Mouse (Mus musculus): ENCODE results near the gene Mettl7a3. TPM values are rescaled to one million over a fixed set of nuclear protein-coding genes. Genes with fewer than 3 reads are reported as not detected.
"Not testable (repeated sequence)": the region's sequence is repeated elsewhere in the genome, so short reads cannot be mapped to it uniquely, and the experiment has no call there.

The Mettl7a3 gene
- polyA plus RNA-seq, 1 experiment from 2014 or later = not detected

DNA sequence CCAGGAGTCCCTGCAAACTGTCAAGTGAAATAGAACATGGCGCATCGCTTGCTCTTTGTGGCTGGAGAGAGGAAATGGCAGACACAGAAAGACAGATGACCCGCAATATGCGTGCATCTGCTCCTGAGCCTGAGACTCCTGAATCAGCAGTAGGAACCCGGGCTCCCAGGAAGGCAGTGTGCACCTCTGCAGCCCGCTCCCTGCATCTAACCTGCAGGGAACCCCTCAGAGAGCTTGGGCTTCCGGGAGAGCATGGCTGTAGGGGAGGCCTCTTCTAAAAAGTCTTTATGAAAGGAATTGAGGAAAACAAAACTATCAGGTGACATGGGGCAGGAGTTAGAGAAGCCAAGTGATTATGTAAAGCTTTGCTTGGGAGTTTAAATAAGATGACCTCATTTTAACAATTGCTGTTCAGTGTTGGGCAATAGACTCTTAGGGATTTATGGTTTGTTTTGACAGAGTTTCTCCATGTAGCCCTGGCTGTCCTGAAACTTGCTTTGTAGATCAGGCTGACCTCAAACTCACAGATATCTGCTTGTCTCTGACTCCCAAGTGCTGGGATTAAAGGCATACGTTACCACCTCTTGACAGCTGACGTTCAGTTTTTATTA, 14.3 kb upstream of the Mettl7a3 start:
- Histone ChIP-seq H3K4me2 (ENCODE audit: low read depth, severe bottlenecking) (no peak overlapping the region), H3K9ac (ENCODE audit: low read length) (no peak overlapping the region), H3K9me3 (ENCODE audit: control insufficient read depth, low read length) (no peaks in the 10 kb centered on the region), H3K4me3 (ENCODE audit: low read depth, low read length) (no peak overlapping the region), H3K4me1 (ENCODE audit: control insufficient read depth, insufficient read depth, low read length) (no peaks in the 10 kb centered on the region), H3K36me3 (ENCODE audit: control insufficient read depth, insufficient read depth, low read length) (no peaks in the 10 kb centered on the region), H3K27me3 (ENCODE audit: control insufficient read depth, insufficient read depth, low read length) (no peaks in the 10 kb centered on the region), H3K27ac (replicated peaks; ENCODE audit: low read depth, low read length) (no peak overlapping the region)
- WGBS = 64% methylated on average over 9 of the region's 9 CpGs
- ATAC-seq (ENCODE audit: insufficient number of reproducible peaks, low FRiP score, low TSS enrichment, low read depth) = no peak
- DNase-seq (ENCODE audit: low spot score) = no peak

DNA sequence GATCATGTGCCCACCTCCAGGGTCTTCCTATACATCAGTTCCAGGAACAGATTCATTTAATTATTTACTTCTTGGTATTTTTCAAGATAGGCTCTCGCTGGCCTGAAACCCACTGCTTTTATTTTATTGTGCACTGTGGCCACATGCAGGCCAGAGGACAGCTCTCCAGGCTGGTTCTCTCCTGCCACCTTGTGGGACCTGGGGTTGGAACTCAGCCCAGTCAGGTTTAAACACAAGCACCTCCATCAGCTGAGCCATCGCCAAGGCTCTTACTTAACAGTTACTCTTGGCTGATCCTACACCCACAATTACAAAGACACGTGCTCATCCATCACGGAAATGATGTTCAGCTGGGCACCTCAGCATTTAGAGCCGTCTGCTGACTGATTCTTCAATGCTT, 13.6 kb upstream of the Mettl7a3 start:
- Histone ChIP-seq H3K9ac (ENCODE audit: low read length) (no peak overlapping the region), H3K27me3 (ENCODE audit: control insufficient read depth, insufficient read depth, low read length) (no peaks in the 10 kb centered on the region), H3K4me1 (ENCODE audit: control insufficient read depth, insufficient read depth, low read length) (no peaks in the 10 kb centered on the region), H3K9me3 (ENCODE audit: control insufficient read depth, low read length) (no peaks in the 10 kb centered on the region), H3K36me3 (ENCODE audit: control insufficient read depth, insufficient read depth, low read length) (no peaks in the 10 kb centered on the region), H3K27ac (replicated peaks; ENCODE audit: low read depth, low read length) (no peak overlapping the region), H3K4me3 (ENCODE audit: low read depth, low read length) (no peak overlapping the region), H3K4me2 (ENCODE audit: low read depth, severe bottlenecking) (no peak overlapping the region)
- WGBS = 47% methylated on average over 5 of the region's 5 CpGs
- ATAC-seq (ENCODE audit: insufficient number of reproducible peaks, low FRiP score, low TSS enrichment, low read depth) (no peak), DNase-seq (ENCODE audit: low spot score) (peak; percentile 30)

DNA sequence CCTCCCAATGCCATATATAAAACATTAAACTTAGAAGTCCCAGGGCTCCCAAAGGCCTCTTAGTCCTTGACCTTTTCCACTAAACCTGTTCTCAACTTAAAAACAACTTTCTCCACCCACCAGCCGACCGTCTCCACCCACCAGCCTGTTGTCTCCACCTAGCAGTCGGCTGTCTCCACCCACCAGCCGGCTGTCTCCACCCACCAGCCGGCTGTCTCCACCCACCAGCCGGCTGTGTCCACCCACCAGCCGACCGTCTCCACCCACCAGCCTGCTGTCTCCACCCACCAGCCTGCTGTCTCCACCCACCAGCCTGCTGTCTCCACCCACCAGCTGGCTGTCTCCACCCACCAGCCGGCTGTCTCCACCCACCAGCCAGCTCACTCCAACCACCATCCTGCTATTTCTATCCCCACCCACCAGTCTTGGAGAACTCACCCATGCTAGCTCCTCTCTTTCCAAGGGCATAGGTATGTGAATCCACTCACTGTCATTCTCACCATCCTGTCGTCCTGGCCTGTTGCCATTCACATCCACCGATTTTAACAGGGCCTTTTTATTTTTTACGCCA, 10.6 kb upstream of the Mettl7a3 start:
- Histone ChIP-seq H3K36me3 (ENCODE audit: control insufficient read depth, insufficient read depth, low read length) (no peaks in the 10 kb centered on the region), H3K4me1 (ENCODE audit: control insufficient read depth, insufficient read depth, low read length) (no peaks in the 10 kb centered on the region), H3K4me2 (ENCODE audit: low read depth, severe bottlenecking) (no peak overlapping the region), H3K4me3 (ENCODE audit: low read depth, low read length) (no peak overlapping the region), H3K9ac (ENCODE audit: low read length) (no peak overlapping the region), H3K27ac (replicated peaks; ENCODE audit: low read depth, low read length) (no peak overlapping the region), H3K9me3 (ENCODE audit: control insufficient read depth, low read length) (no peaks in the 10 kb centered on the region), H3K27me3 (ENCODE audit: control insufficient read depth, insufficient read depth, low read length) (no peaks in the 10 kb centered on the region)
- DNase-seq (ENCODE audit: low spot score) (no peak), ATAC-seq (ENCODE audit: insufficient number of reproducible peaks, low FRiP score, low TSS enrichment, low read depth) (no peak)
- WGBS = 63% methylated on average over 12 of the region's 12 CpGs

DNA sequence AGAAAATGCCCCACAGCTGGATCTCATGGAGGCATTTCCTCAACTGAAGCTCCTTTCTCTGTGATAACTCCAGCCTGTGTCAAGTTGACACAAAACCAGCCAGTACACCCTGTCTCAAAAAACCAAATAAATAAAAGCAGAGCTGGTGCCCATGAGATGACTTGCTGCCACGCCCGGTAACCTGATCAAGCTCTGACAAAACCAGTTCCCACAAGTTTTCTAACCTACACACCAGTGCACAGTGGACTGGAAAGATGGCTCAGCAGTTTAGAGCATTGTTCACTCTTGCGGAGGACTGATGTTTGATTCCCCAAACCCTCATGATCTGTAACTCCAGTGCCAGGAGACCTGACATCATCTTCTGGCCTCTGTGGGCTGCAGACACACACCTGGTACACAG, 9.5 kb upstream of the Mettl7a3 start:
- Histone ChIP-seq H3K36me3 (ENCODE audit: control insufficient read depth, insufficient read depth, low read length) (no peaks in the 10 kb centered on the region), H3K4me2 (ENCODE audit: low read depth, severe bottlenecking) (no peak overlapping the region), H3K9me3 (ENCODE audit: control insufficient read depth, low read length) (no peaks in the 10 kb centered on the region), H3K4me1 (ENCODE audit: control insufficient read depth, insufficient read depth, low read length) (no peaks in the 10 kb centered on the region), H3K4me3 (ENCODE audit: low read depth, low read length) (no peak overlapping the region), H3K27me3 (ENCODE audit: control insufficient read depth, insufficient read depth, low read length) (no peaks in the 10 kb centered on the region), H3K9ac (ENCODE audit: low read length) (no peak overlapping the region), H3K27ac (replicated peaks; ENCODE audit: low read depth, low read length) (no peak overlapping the region)
- 84% methylated on average over 3 of the region's 3 CpGs for WGBS
- ATAC-seq (ENCODE audit: insufficient number of reproducible peaks, low FRiP score, low TSS enrichment, low read depth) (no peak), DNase-seq (ENCODE audit: low spot score) (no peak)

DNA sequence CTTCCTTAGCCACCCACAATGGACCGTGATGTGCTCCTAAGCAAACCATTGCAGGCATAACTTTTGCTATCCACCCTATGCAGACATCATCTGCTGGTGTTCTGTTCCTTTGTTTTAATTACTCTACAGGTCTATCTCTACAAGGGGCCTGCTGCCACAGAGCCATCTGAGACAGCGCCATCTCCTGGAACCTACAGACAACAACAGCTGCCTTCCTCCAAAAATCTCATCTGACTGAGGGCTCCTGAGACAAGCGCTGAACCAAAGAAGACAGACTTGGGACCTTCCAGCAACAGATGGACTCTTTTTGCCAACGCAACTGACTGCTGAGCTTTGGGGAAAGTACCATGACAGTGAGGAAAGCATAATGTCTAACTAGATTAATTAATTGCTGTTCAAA, 6.6 kb upstream of the Mettl7a3 start:
- H3K9ac ChIP-seq (ENCODE audit: low read length); H3K9me3 ChIP-seq (ENCODE audit: control insufficient read depth, low read length); H3K4me1 ChIP-seq (ENCODE audit: control insufficient read depth, insufficient read depth, low read length); H3K27ac ChIP-seq (replicated peaks; ENCODE audit: low read depth, low read length); H3K36me3 ChIP-seq (ENCODE audit: control insufficient read depth, insufficient read depth, low read length); ATAC-seq (ENCODE audit: insufficient number of reproducible peaks, low FRiP score, low TSS enrichment, low read depth); H3K27me3 ChIP-seq (ENCODE audit: control insufficient read depth, insufficient read depth, low read length); H3K4me3 ChIP-seq (ENCODE audit: low read depth, low read length); DNase-seq (ENCODE audit: low spot score); H3K4me2 ChIP-seq (ENCODE audit: low read depth, severe bottlenecking): not testable (repeated sequence)
- 64% methylated on average over 3 of the region's 4 CpGs for WGBS

DNA sequence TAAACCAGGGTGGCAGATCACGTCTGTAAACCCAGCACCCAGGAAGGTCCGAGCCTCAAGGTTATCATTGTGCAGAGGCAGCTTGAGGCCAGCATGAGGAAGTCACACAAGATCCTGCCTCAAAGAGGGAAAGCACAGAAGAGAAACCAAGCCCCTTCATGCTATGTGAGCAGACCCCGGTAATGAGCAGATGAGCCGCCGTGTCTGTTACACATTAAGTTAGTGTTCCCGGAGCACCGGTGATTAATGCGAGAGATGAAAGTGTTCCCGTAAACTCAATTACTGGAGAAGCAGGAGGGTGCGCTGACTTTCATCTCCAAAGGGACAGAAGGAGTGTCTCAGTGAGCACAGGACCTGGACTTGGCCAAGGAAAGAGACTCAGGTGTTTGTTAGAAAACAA, 5.4 kb upstream of the Mettl7a3 start:
- not testable (repeated sequence) for H3K27me3 ChIP-seq (ENCODE audit: control insufficient read depth, insufficient read depth, low read length); H3K36me3 ChIP-seq (ENCODE audit: control insufficient read depth, insufficient read depth, low read length); H3K4me2 ChIP-seq (ENCODE audit: low read depth, severe bottlenecking); H3K9ac ChIP-seq (ENCODE audit: low read length); DNase-seq (ENCODE audit: low spot score); H3K4me3 ChIP-seq (ENCODE audit: low read depth, low read length); H3K27ac ChIP-seq (replicated peaks; ENCODE audit: low read depth, low read length); H3K9me3 ChIP-seq (ENCODE audit: control insufficient read depth, low read length); ATAC-seq (ENCODE audit: insufficient number of reproducible peaks, low FRiP score, low TSS enrichment, low read depth); H3K4me1 ChIP-seq (ENCODE audit: control insufficient read depth, insufficient read depth, low read length)
- WGBS = 18% methylated on average over 10 of the region's 10 CpGs

DNA sequence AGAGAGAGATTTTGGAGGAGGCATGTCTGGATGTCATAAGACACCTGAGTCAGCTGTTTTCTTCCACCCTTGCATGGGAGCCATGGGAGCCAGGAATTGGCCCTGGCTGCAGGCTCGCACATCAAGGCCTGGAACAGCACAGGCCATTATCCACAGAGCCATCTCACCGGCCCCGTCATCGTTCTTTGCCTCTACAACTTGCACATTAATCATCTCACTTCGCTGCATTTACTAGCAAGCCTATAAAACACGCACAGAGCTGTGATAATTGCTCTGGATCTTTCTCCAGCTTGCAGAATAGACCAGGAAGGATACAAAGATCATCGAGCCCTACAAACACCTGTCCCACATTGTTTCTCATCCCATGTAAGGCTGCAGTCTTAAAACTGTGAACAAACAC, 4.0 kb upstream of the Mettl7a3 start:
- Histone ChIP-seq H3K9ac (ENCODE audit: low read length) (no peak overlapping the region), H3K27me3 (ENCODE audit: control insufficient read depth, insufficient read depth, low read length) (no peaks in the 10 kb centered on the region), H3K36me3 (ENCODE audit: control insufficient read depth, insufficient read depth, low read length) (no peaks in the 10 kb centered on the region), H3K4me2 (ENCODE audit: low read depth, severe bottlenecking) (no peak overlapping the region), H3K4me1 (ENCODE audit: control insufficient read depth, insufficient read depth, low read length) (no peaks in the 10 kb centered on the region), H3K27ac (replicated peaks; ENCODE audit: low read depth, low read length) (no peak overlapping the region), H3K4me3 (ENCODE audit: low read depth, low read length) (no peak overlapping the region), H3K9me3 (ENCODE audit: control insufficient read depth, low read length) (no peaks in the 10 kb centered on the region)
- no peak for ATAC-seq (ENCODE audit: insufficient number of reproducible peaks, low FRiP score, low TSS enrichment, low read depth)
- WGBS = 35% methylated on average over 7 of the region's 7 CpGs
- no peak for DNase-seq (ENCODE audit: low spot score)

DNA sequence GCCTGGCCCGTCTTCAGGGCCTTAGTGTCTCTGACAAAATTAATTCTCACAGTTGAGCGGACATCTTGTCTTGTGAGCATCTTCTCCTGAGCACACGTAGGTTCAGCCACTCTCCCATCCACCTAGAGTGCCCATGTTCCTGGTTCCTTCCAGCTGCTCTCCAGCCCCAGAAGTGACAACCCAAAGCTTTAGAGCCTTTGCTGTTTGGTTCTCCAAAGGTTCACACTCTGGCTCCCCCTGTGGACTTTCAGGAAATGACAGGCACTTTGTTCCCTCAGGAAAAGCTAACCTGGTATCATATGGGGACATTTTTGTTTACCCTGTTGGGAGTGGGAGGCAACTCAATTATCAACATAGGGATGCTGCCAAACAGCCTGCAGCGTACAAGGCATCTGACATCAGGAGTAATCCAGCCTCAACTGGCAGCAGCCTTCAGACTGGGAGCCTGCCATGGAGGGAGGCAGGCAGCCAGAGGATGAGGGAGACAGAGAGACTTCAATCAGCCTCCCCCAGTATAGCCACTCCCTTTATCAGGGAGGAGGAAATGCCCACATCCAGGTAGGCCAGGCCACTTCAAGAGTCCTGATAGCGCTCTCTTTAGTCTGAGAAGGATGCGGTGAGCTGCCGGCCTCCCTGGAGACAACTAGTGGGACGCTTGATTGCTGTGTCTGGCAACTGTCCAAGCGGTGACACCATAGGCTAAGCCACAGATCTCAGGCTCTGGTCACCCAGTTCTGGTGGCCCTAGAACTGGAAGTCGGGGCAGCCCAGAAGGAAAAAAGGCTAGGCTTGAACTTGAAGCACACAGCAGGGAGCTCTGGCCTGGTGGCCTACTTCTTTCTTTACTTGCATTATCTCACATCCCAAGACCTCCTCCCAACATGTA, 2.4 kb upstream of the Mettl7a3 start:
- H3K4me2 ChIP-seq (ENCODE audit: low read depth, severe bottlenecking); H3K4me3 ChIP-seq (ENCODE audit: low read depth, low read length); ATAC-seq (ENCODE audit: insufficient number of reproducible peaks, low FRiP score, low TSS enrichment, low read depth); H3K27ac ChIP-seq (replicated peaks; ENCODE audit: low read depth, low read length); H3K4me1 ChIP-seq (ENCODE audit: control insufficient read depth, insufficient read depth, low read length); H3K9ac ChIP-seq (ENCODE audit: low read length); H3K27me3 ChIP-seq (ENCODE audit: control insufficient read depth, insufficient read depth, low read length); DNase-seq (ENCODE audit: low spot score); H3K9me3 ChIP-seq (ENCODE audit: control insufficient read depth, low read length); H3K36me3 ChIP-seq (ENCODE audit: control insufficient read depth, insufficient read depth, low read length): not testable (repeated sequence)
- 27% methylated on average over 2 of the region's 10 CpGs for WGBS

Measured in limb, embryonic 11.5 days (tissue).